Mouse (Mus musculus): Measurements from ENCODE around the gene Prr7. TPM values are rescaled to one million over a fixed set of nuclear protein-coding genes. Genes with fewer than 3 reads are reported as not detected.

The Prr7 gene
- 5.8 and 6.7 TPM in 2 replicates for polyA plus RNA-seq (2014; fragmentation: Nextera tagmentation; extraction: Ambion mirVana)

DNA sequence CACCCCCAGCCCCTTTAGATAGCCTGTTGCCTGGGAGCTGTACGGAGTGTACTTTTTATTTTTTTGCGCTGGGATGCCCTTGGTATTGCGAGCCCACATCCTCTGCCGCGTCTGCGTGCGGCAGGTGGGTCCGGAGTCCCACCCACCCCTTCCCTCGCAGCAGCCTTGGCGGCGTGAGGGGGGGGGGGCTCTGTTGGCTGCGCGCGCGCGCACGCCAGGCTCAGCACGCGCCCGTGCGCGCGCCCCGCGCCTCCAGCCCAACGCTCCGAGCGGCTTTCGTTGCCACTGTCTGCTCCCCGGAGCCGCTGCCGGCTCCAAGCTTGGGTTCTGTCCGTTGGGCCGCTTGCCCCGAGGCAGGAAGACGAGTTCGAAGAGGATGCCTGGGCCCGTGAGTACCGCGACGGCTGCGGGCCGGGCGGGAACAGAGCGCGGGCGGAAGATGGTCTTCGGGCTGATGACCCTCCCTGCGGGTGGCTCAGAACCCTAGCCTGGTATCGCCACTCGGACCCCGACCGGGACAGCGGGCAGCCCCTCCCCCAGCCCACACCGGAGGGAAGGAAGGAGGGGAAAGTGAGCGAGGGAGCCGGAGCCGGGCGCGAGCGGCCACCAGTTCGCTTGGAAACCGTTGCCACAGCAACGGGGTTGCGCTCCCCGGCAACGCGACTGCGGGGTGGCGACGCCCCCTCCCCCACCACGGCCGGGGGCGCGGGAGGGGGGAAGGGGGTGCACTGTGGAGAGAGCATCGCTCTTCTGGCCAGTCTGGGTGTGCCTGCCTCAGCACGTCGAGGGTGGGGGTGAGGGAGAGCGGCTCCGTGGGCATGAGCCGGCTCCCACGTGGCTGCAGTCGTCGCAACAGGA lies at the start of gene Prr7:
Gene Prr7, plus strand, starts transcription at position 241 of the 858 bp plus-strand sequence.
- Histone ChIP-seq H3K4me1 (ENCODE audit: control insufficient read depth, insufficient read depth, low read length) (peaks cover 30% of the 10 kb centered on the region), H3K27ac (ENCODE audit: low read depth, low read length) (peak within 1 kb of the TSS; percentile 96), H3K27me3 (ENCODE audit: control insufficient read depth, insufficient read depth, low read length) (peaks cover 2% of the 10 kb centered on the region; the same call in 1 of the 2 replicates), H3K9ac (replicated peaks; ENCODE audit: low read depth, low read length) (peak within 1 kb of the TSS; percentile 87), H3K4me3 (ENCODE audit: low read depth, low read length) (peak within 1 kb of the TSS; percentile 77), H3K4me2 (ENCODE audit: low read depth, low read length) (peak within 1 kb of the TSS; percentile 89), H3K9me3 (ENCODE audit: control insufficient read depth, low read length) (no peaks in the 10 kb centered on the region), H3K36me3 (ENCODE audit: control insufficient read depth, insufficient read depth, low read length) (peaks cover 10% of the 10 kb centered on the region)
- WGBS = under 1% methylated on average over 72 of the region's 84 CpGs
- peak; percentile 79 for ATAC-seq (ENCODE audit: low read depth)

DNA sequence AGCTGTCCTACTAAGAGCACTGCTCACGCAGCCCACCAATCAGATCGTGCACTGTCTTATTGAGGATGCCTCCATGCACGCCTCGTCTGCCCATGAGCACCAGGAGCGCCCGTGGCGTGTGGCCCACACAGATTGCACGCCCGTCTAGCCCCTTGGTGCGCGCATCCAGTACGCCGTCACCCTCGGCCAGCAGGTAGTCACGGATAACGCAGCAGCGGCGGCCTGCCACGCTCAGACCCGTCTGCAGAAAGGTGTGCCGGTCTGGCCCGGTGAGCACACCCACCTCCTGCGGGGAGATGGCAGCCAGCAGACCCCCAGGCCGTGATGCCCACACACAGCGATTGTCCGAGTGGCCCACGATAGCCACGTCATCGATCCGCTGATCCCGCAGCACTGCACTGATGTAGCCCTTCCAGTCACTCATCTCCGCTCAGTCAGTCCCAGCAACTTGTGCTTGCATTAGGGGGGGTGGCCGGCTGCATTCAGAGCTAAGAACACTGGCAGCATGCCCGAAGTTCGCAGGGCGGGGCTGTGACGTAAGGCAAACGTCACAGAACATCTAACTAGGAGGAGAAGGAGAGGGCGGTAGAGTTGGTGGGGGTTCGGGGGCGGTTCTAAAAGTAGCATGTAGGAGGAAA lies 49.2 kb upstream of the Prr7 start, which contains the start of gene Pfn3:
Gene Pfn3, minus strand, starts transcription at position 490 of the 638 bp plus-strand sequence.
- H3K36me3 ChIP-seq (ENCODE audit: control insufficient read depth, insufficient read depth, low read length) = no peaks in the 10 kb centered on the region
- peak; percentile 66 for ATAC-seq (ENCODE audit: low read depth)
- peak within 1 kb of the TSS; percentile 22; the same call in 1 of the 2 replicates for H3K27ac ChIP-seq (ENCODE audit: low read depth, low read length)
- peak within 1 kb of the TSS; percentile 63 for H3K4me2 ChIP-seq (ENCODE audit: low read depth, low read length)
- no peaks in the 10 kb centered on the region for H3K9me3 ChIP-seq (ENCODE audit: control insufficient read depth, low read length)
- 5% methylated on average over 41 of the region's 41 CpGs for WGBS
- peaks cover 12% of the 10 kb centered on the region for H3K27me3 ChIP-seq (ENCODE audit: control insufficient read depth, insufficient read depth, low read length)
- peak within 1 kb of the TSS; percentile 32 for H3K4me3 ChIP-seq (ENCODE audit: low read depth, low read length)
- H3K9ac ChIP-seq (replicated peaks; ENCODE audit: low read depth, low read length) = peak within 1 kb of the TSS; percentile 51
- H3K4me1 ChIP-seq (ENCODE audit: control insufficient read depth, insufficient read depth, low read length) = peaks cover 6% of the 10 kb centered on the region; the same call in 1 of the 2 replicates

DNA sequence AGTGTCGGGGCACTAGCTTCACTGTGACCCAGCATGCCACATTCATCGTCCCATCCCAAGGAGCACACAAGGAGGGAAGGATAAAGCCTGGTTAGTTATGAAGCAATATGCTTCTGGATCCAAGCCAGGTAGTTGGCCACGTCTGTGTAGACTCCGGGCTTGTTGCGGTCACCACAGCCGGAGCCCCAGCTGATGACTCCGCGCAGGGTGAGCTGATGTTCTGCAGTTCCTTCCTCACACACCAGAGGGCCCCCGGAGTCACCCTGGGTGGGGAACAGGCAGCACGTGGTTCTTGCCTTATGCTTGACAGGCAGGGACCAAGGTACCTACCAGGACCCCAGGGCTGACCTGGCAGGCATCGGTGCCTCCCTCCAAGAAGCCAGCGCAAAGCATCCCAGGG lies 46.1 kb upstream of the Prr7 start:
- Histone ChIP-seq H3K9me3 (ENCODE audit: control insufficient read depth, low read length) (no peaks in the 10 kb centered on the region), H3K9ac (replicated peaks; ENCODE audit: low read depth, low read length) (no peak overlapping the region), H3K36me3 (ENCODE audit: control insufficient read depth, insufficient read depth, low read length) (no peaks in the 10 kb centered on the region), H3K4me1 (ENCODE audit: control insufficient read depth, insufficient read depth, low read length) (peaks cover 6% of the 10 kb centered on the region; the same call in 1 of the 2 replicates), H3K4me2 (ENCODE audit: low read depth, low read length) (peak overlapping the region; percentile 7; the same call in 1 of the 2 replicates), H3K4me3 (ENCODE audit: low read depth, low read length) (no peak overlapping the region), H3K27ac (ENCODE audit: low read depth, low read length) (no peak overlapping the region), H3K27me3 (ENCODE audit: control insufficient read depth, insufficient read depth, low read length) (peaks cover 29% of the 10 kb centered on the region)
- peak; percentile 55; the same call in 1 of the 2 replicates for ATAC-seq (ENCODE audit: low read depth)
- WGBS = 9% methylated on average over 12 of the region's 12 CpGs

DNA sequence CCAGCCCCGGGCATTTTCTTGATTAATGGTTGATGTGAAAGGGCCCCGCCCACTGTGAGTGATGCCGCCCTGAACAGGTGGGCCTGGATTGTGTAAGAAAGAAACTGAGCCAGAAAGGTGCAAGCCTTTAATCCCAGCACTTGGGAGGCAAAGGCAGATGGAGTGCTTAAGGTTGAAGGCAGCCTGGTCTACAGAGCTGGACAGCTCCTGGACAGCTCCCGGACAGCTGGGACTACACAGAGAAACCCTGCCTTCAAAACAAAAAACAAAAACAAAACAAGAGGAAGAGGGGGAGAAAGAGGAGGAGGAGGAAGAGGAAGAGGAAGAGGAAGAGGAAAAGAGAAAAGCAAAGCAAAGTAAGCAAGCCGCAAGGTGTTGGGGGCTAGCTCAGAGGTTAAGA lies 44.9 kb upstream of the Prr7 start:
- Histone ChIP-seq H3K27me3 (ENCODE audit: control insufficient read depth, insufficient read depth, low read length) (peaks cover 29% of the 10 kb centered on the region), H3K27ac (ENCODE audit: low read depth, low read length) (no peak overlapping the region)

DNA sequence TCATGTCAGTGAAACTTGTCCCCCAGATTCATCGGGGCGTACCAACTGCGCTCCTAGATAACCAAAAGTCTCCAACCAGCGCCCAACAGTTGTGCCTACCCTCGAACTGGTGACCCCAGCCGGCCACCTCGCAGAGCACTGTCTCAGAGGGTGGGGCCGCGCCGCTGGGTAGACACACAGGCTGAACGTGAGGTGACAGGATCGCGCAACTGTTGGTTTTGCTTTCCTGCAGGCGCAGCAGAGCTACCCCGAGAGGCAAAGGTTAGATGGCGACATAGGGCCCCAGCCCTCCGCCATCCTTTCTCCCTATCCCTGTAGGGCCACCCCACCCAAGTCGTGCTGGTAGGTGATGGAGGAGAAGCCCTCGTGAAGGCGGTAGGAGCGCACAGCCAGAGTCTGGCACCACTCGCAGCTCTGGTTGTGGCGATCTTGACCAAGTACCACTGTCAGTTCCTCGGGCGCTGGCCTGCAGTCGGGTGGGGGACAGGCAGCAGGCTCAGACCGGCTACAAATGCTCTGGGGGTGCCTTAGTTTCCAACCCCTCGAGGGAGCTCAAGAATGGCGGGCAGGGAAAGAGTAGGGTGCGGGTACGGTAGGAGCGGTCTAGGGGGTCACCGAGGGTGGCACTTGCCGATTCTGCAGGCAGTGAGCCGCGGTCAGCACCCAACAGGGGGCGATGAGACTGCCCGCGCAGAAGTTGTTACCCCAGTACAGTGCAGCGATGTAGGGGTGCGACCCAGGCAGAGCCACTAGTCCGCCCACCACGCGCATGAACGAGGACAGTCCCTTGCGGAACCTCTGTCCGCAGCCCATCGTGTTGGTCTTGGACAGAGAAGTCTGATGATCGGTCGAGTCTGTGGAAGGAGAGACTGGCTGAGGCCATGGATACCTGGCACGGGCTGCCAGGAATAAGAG lies 43.8 kb upstream of the Prr7 start:
- Histone ChIP-seq H3K27me3 (ENCODE audit: control insufficient read depth, insufficient read depth, low read length) (peaks cover 26% of the 10 kb centered on the region), H3K4me1 (ENCODE audit: control insufficient read depth, insufficient read depth, low read length) (no peaks in the 10 kb centered on the region), H3K9ac (replicated peaks; ENCODE audit: low read depth, low read length) (no peak overlapping the region), H3K27ac (ENCODE audit: low read depth, low read length) (no peak overlapping the region), H3K36me3 (ENCODE audit: control insufficient read depth, insufficient read depth, low read length) (no peaks in the 10 kb centered on the region), H3K9me3 (ENCODE audit: control insufficient read depth, low read length) (no peaks in the 10 kb centered on the region), H3K4me3 (ENCODE audit: low read depth, low read length) (no peak overlapping the region), H3K4me2 (ENCODE audit: low read depth, low read length) (no peak overlapping the region)
- 33% methylated on average over 51 of the region's 51 CpGs for WGBS
- no peak for ATAC-seq (ENCODE audit: low read depth)

More for the DNA sequence above, 44.9 kb upstream of the Prr7 start:
- ATAC-seq (ENCODE audit: low read depth) = no peak
- H3K4me3 ChIP-seq (ENCODE audit: low read depth, low read length) = no peak overlapping the region
- WGBS = 83% methylated on average over 5 of the region's 5 CpGs
- no peaks in the 10 kb centered on the region for H3K36me3 ChIP-seq (ENCODE audit: control insufficient read depth, insufficient read depth, low read length)
- H3K9me3 ChIP-seq (ENCODE audit: control insufficient read depth, low read length) = no peaks in the 10 kb centered on the region
- H3K4me2 ChIP-seq (ENCODE audit: low read depth, low read length) = no peak overlapping the region
- no peak overlapping the region for H3K9ac ChIP-seq (replicated peaks; ENCODE audit: low read depth, low read length)
- H3K4me1 ChIP-seq (ENCODE audit: control insufficient read depth, insufficient read depth, low read length) = peaks cover 6% of the 10 kb centered on the region; the same call in 1 of the 2 replicates

DNA sequence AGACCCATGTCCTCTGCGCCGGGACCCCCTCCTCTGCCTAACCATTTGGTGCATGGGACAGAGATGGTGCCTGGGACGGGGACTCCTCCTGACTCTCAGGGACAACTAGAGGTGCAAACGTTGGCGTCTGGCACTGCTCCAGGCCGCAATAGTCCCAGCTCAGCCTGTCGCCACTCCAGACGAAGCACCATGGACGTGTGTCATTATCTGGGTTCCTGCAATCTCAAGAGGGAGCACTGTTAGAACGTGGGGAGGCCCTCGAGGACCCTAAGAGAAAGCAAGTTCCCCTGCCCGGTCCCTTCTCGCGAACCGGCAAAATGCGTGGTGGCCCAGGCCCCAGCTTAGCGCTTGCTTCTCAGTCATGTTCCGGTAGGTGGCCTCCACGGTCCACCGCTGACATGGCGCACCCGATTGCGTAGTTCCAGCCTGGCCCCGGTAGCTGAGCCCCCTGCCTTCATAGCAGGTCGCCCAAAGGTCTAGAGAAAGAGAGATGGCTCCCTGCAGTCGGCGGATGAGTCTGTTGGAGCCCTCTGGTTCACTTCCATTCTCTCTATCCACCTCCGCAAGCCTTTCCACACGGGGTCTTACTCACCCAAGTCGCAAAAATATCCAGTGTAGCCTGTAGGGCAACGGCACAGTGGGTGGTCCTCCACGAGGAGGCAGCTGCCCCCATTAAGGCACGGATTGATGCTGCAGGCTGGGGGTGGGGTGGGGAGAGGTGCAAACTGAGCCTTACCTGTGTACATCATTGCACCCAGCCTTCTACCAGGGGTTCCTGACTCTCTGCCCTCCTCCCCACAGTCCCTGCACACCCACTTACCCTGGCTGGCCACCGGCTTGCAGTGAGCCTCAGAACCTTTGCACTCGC lies 42.9 kb upstream of the Prr7 start:
- H3K4me3 ChIP-seq (ENCODE audit: low read depth, low read length) = 0 out of 2 replicates have a peak overlapping the region, but pooled peaks have one; percentile 6
- no peaks in the 10 kb centered on the region for H3K4me1 ChIP-seq (ENCODE audit: control insufficient read depth, insufficient read depth, low read length)
- H3K4me2 ChIP-seq (ENCODE audit: low read depth, low read length) = peak overlapping the region; percentile 29; the same call in 1 of the 2 replicates
- H3K36me3 ChIP-seq (ENCODE audit: control insufficient read depth, insufficient read depth, low read length) = no peaks in the 10 kb centered on the region
- H3K27me3 ChIP-seq (ENCODE audit: control insufficient read depth, insufficient read depth, low read length) = peaks cover 26% of the 10 kb centered on the region
- no peak overlapping the region for H3K9ac ChIP-seq (replicated peaks; ENCODE audit: low read depth, low read length)
- no peak overlapping the region for H3K27ac ChIP-seq (ENCODE audit: low read depth, low read length)
- 13% methylated on average over 35 of the region's 35 CpGs for WGBS
- peak; percentile 80; the same call in 1 of the 2 replicates for ATAC-seq (ENCODE audit: low read depth)
- H3K9me3 ChIP-seq (ENCODE audit: control insufficient read depth, low read length) = no peaks in the 10 kb centered on the region

DNA sequence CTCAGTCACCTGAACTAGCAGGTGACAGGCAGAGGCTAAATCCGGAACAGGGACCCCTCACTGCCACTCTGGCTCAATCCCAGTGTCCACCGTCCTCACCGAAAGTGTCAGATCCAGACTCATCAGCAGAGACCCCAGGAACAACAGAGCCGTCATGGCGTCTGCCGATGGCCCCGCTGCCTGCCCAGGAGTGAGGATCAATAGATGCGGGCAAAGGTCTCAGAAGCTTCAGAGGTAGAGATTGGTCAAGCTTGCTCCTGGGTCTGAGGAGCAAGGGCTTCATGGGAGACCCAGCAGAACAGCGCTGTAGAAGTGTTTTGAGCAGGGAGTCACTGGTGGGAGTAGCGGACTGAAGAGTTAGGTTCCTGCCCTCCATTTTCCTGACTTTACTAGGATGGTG lies 37.5 kb upstream of the Prr7 start, which contains the start of gene F12:
Gene F12, minus strand, starts transcription at position 181 of the 400 bp plus-strand sequence.
- Histone ChIP-seq H3K27me3 (ENCODE audit: control insufficient read depth, insufficient read depth, low read length) (peaks cover 4% of the 10 kb centered on the region; the same call in 1 of the 2 replicates), H3K9me3 (ENCODE audit: control insufficient read depth, low read length) (no peaks in the 10 kb centered on the region), H3K9ac (replicated peaks; ENCODE audit: low read depth, low read length) (no peak within 1 kb of the TSS), H3K27ac (ENCODE audit: low read depth, low read length) (no peak within 1 kb of the TSS), H3K4me3 (ENCODE audit: low read depth, low read length) (no peak within 1 kb of the TSS), H3K4me1 (ENCODE audit: control insufficient read depth, insufficient read depth, low read length) (no peaks in the 10 kb centered on the region), H3K36me3 (ENCODE audit: control insufficient read depth, insufficient read depth, low read length) (no peaks in the 10 kb centered on the region), H3K4me2 (ENCODE audit: low read depth, low read length) (no peak within 1 kb of the TSS)
- 94% methylated on average over 10 of the region's 10 CpGs for WGBS
- ATAC-seq (ENCODE audit: low read depth) = no peak
